Mouse (Mus musculus) brain, embryonic 18.5 days (tissue): ENCODE measurements at regions not wholly inside any gene's neighbourhood (a gene's known extent, or its start where the extent isn't known, plus 50 kb on each side); places are given as distances from the start of the nearest gene placed in this dataset.

Experiments
- DNase-seq: peaks from one replicate; pipeline ENCODE4 v3.0.0-alpha.2; 2012; ENCODE audit warnings: low read depth, low spot score

GRCm38 (mm10) chr6:51052451-51052921 is 380.0 kb upstream of the Nfe2l3 start:
- DNase-seq, result no peak

- DNase-seq, result peak; percentile 72
These were observed 375.2 kb upstream of the Nfe2l3 start for GRCm38 (mm10) chr6:51057229-51057628.

GRCm38 (mm10) chr6:51059923-51060847 is 372.3 kb upstream of the Nfe2l3 start:
- DNase-seq, result no peak

GRCm38 (mm10) chr6:51060848-51061535 is 371.5 kb upstream of the Nfe2l3 start:
- no peak for DNase-seq

- DNase-seq, result no peak
These were observed 367.3 kb upstream of the Nfe2l3 start for GRCm38 (mm10) chr6:51065156-51065555.

- no peak for DNase-seq
These were observed 365.1 kb upstream of the Nfe2l3 start for GRCm38 (mm10) chr6:51067332-51067731.

- no peak for DNase-seq
These were observed 362.5 kb upstream of the Nfe2l3 start for GRCm38 (mm10) chr6:51069945-51070344.

GRCm38 (mm10) chr6:51071243-51071642 is 361.2 kb upstream of the Nfe2l3 start:
- DNase-seq, result no peak

GRCm38 (mm10) chr6:51075026-51075425 is 357.4 kb upstream of the Nfe2l3 start:
- no peak for DNase-seq

GRCm38 (mm10) chr6:51076861-51077768 is 355.4 kb upstream of the Nfe2l3 start:
- no peak for DNase-seq

GRCm38 (mm10) chr6:51077769-51078096 is 354.7 kb upstream of the Nfe2l3 start:
- DNase-seq, result no peak

GRCm38 (mm10) chr6:51078353-51078966 is 354.0 kb upstream of the Nfe2l3 start:
- DNase-seq, result no peak

GRCm38 (mm10) chr6:51078967-51079355 is 353.5 kb upstream of the Nfe2l3 start:
- no peak for DNase-seq

- no peak for DNase-seq
These were observed 351.4 kb upstream of the Nfe2l3 start for GRCm38 (mm10) chr6:51081056-51081455.

GRCm38 (mm10) chr6:51084656-51085055 is 347.8 kb upstream of the Nfe2l3 start:
- DNase-seq, result no peak

- DNase-seq, result no peak
These were observed 346.9 kb upstream of the Nfe2l3 start for GRCm38 (mm10) chr6:51085547-51085946.

GRCm38 (mm10) chr6:51086347-51086746 is 346.1 kb upstream of the Nfe2l3 start:
- DNase-seq, result no peak

GRCm38 (mm10) chr6:51087806-51088205 is 344.7 kb upstream of the Nfe2l3 start:
- no peak for DNase-seq

GRCm38 (mm10) chr6:51088641-51089372 is 343.7 kb upstream of the Nfe2l3 start:
- DNase-seq, result no peak

GRCm38 (mm10) chr6:51093196-51093595 is 339.3 kb upstream of the Nfe2l3 start:
- no peak for DNase-seq

GRCm38 (mm10) chr6:51094304-51094703 is 338.2 kb upstream of the Nfe2l3 start:
- DNase-seq, result no peak
